29 mouse cellular contexts compared by ENCODE assay signal in genomic region chr4:107746923-107747431, GRCm38 (mm10). TPM values are rescaled to one million over a fixed set of nuclear protein-coding genes. Genes with fewer than 3 reads are reported as not detected.
DNase-seq lines count a peak whose midpoint lies in the region; ATAC-seq and TF ChIP-seq lines count a peak whose summit lies in the region.
"Had no signal": no experiment of that assay in that cellular context is flagged by ENCODE, and none has a peak within 500 bp of the region (broad histone marks: within the 10 kb centered on the region; RNA-seq: fewer than 3 reads in every experiment).

No protein-coding gene starts in this region.

- no peak for TF ChIP-seq CTCF in liver, postnatal 0 days (IDR thresholded peaks at IDR 0.05; ENCODE audit: low read depth)

- ATAC-seq in liver, postnatal 0 days, result no peak
- ATAC-seq in liver, embryonic 11.5 days (replicated peaks; ENCODE audit: low FRiP score), result no peak
- no peak for ATAC-seq in midbrain, embryonic 16.5 days
- ATAC-seq: CD4-positive, CD25-positive, alpha-beta regulatory T cell, adult 4 months; forebrain, postnatal 0 days; hindbrain, postnatal 0 days; inflammation-experienced regulatory T-cells, adult 6 months had no signal

- H3K9me3 ChIP-seq in liver, postnatal 0 days (ENCODE audit: low read length), result no peaks in the 10 kb centered on the region
- H3K9me3 ChIP-seq in liver, embryonic 11.5 days (ENCODE audit: control insufficient read depth, low read length), result no peaks in the 10 kb centered on the region
- no peaks in the 10 kb centered on the region for H3K9me3 ChIP-seq in midbrain, embryonic 16.5 days (replicated peaks; ENCODE audit: control insufficient read depth, low read length, poor library complexity, severe bottlenecking)
- H3K9me3 ChIP-seq: embryonic facial prominence, embryonic 10.5 days; embryonic facial prominence, embryonic 13.5 days; forebrain, embryonic 12.5 days; heart, embryonic 10.5 days; heart, embryonic 13.5 days had no signal

- no peak for TF ChIP-seq EP300 in liver, postnatal 0 days (IDR thresholded peaks at IDR 0.05; ENCODE audit: low read depth)

- WGBS in liver, postnatal 0 days (ENCODE audit: insufficient replicate concordance), result 60% methylated on average over 5 of the region's 5 CpGs
- WGBS in liver, embryonic 11.5 days, result 63% methylated on average over 5 of the region's 5 CpGs
- WGBS in midbrain, embryonic 16.5 days, result 81% methylated on average over 5 of the region's 5 CpGs

- peaks cover 4% of the 10 kb centered on the region; the same call in 1 of the 2 replicates for H3K4me1 ChIP-seq in liver, postnatal 0 days (ENCODE audit: insufficient read depth)
- H3K4me1 ChIP-seq in liver, embryonic 11.5 days (replicated peaks; ENCODE audit: control insufficient read depth, insufficient read depth, low read length), result peaks cover 16% of the 10 kb centered on the region
- H3K4me1 ChIP-seq in midbrain, embryonic 16.5 days (ENCODE audit: control insufficient read depth, insufficient read depth, low read length), result peaks cover 15% of the 10 kb centered on the region
- H3K4me1 ChIP-seq: embryonic facial prominence, embryonic 13.5 days had no signal

- H3K4me3 ChIP-seq in liver, postnatal 0 days (ENCODE audit: low read depth, low read length), result no peak overlapping the region
- no peak overlapping the region for H3K4me3 ChIP-seq in liver, embryonic 11.5 days (ENCODE audit: low read depth, low read length)
- H3K4me3 ChIP-seq in midbrain, embryonic 16.5 days (ENCODE audit: low read depth, low read length), result no peak overlapping the region
- H3K4me3 ChIP-seq: embryonic facial prominence, embryonic 10.5 days; embryonic facial prominence, embryonic 13.5 days; erythroblast, embryonic 14.5 days; forebrain, embryonic 12.5 days; heart, adult 2 months; heart, embryonic 10.5 days; heart, embryonic 13.5 days had no signal

- no peak overlapping the region for H3K4me2 ChIP-seq in liver, postnatal 0 days (ENCODE audit: low read depth, low read length)
- H3K4me2 ChIP-seq in liver, embryonic 11.5 days, result no peak overlapping the region
- no peak overlapping the region for H3K4me2 ChIP-seq in midbrain, embryonic 16.5 days (ENCODE audit: low read length)
- H3K4me2 ChIP-seq: embryonic facial prominence, embryonic 13.5 days; forebrain, embryonic 12.5 days; hindbrain, embryonic 14.5 days had no signal

- no peaks in the 10 kb centered on the region for H3K27me3 ChIP-seq in liver, postnatal 0 days (ENCODE audit: insufficient read depth, low read length)
- peaks cover 26% of the 10 kb centered on the region for H3K27me3 ChIP-seq in liver, embryonic 11.5 days (replicated peaks; ENCODE audit: control insufficient read depth, insufficient read depth, low read length)
- no peaks in the 10 kb centered on the region for H3K27me3 ChIP-seq in midbrain, embryonic 16.5 days (ENCODE audit: control insufficient read depth, insufficient read depth, low read depth, low read length)

- no peaks in the 10 kb centered on the region for H3K36me3 ChIP-seq in liver, postnatal 0 days (replicated peaks; ENCODE audit: insufficient read depth, low read length)
- H3K36me3 ChIP-seq in liver, embryonic 11.5 days (ENCODE audit: control insufficient read depth, insufficient read depth, low read length), result no peaks in the 10 kb centered on the region
- no peaks in the 10 kb centered on the region for H3K36me3 ChIP-seq in midbrain, embryonic 16.5 days (ENCODE audit: control insufficient read depth, insufficient read depth, low read length)
- H3K36me3 ChIP-seq: embryonic facial prominence, embryonic 10.5 days; embryonic facial prominence, embryonic 13.5 days; forebrain, embryonic 12.5 days; heart, embryonic 10.5 days; heart, embryonic 13.5 days had no signal

- H3K27ac ChIP-seq in liver, postnatal 0 days (ENCODE audit: low read depth), result peak overlapping the region; percentile 22; the same call in 1 of the 2 replicates
- no peak overlapping the region for H3K27ac ChIP-seq in liver, embryonic 11.5 days (ENCODE audit: low read depth, low read length)
- no peak overlapping the region for H3K27ac ChIP-seq in midbrain, embryonic 16.5 days (ENCODE audit: low read length)
- H3K27ac ChIP-seq: embryonic facial prominence, embryonic 10.5 days; embryonic facial prominence, embryonic 13.5 days; forebrain, embryonic 12.5 days; heart, adult 2 months; heart, embryonic 10.5 days; heart, embryonic 13.5 days; hindbrain, embryonic 14.5 days; hindbrain, postnatal 0 days had no signal

- H3K9ac ChIP-seq in liver, postnatal 0 days (replicated peaks), result no peak overlapping the region
- H3K9ac ChIP-seq in liver, embryonic 11.5 days (ENCODE audit: low read depth, low read length), result no peak overlapping the region
- no peak overlapping the region for H3K9ac ChIP-seq in midbrain, embryonic 16.5 days (ENCODE audit: low read depth, low read length)
- H3K9ac ChIP-seq: embryonic facial prominence, embryonic 13.5 days; forebrain, embryonic 12.5 days; forebrain, postnatal 0 days; heart, embryonic 13.5 days; hindbrain, embryonic 14.5 days had no signal

- no peak for DNase-seq in liver, postnatal 0 days
- no peak for DNase-seq in liver, embryonic 11.5 days (ENCODE audit: low spot score)
- peak; percentile 30 for DNase-seq in MEL-GATA-1-ER (ENCODE audit: extremely low read depth, low read depth)
- peak; percentile 53 for DNase-seq in testis, postnatal 14 days (ENCODE audit: low spot score)
- no peak for DNase-seq in gastrocnemius, adult 8-10 months (ENCODE audit: low spot score in 2 of 2)
- DNase-seq: adrenal gland, adult 2 months; adrenal gland, postnatal 14 days; cerebellum, adult 11 months; cerebellum, adult 8-10 months; cerebellum, postnatal 10 days; cerebellum, postnatal 36 days; embryo, embryonic 11 days; forebrain, postnatal 0 days; gastrocnemius, postnatal 10 days; gastrocnemius, postnatal 36 days; heart, adult 2 months; heart, postnatal 14 days; heart, postnatal 4 days had no signal

RNA-seq across cellular contexts. Expression of gene Lrp8, which starts 55.1 kb away (rescaled TPM):
- polyA plus RNA-seq in liver, postnatal 0 days (2015; fragmentation: Nextera tagmentation; extraction: Ambion mirVana), result 0.61 and 0.63 TPM in 2 replicates
- 5.3 and 5.9 TPM in 2 replicates for polyA plus RNA-seq in liver, embryonic 11.5 days (2014; fragmentation: Nextera tagmentation; extraction: Ambion mirVana)
- polyA plus RNA-seq in midbrain, embryonic 16.5 days (2015; fragmentation: Nextera tagmentation; extraction: Ambion mirVana), result 44.4 and 56.0 TPM in 2 replicates
- total RNA-seq in gastrocnemius, adult 8-10 months (2022), result not detected

Comparison
In these comparisons a context has a peak if more than half of its experiments do, and no peak if none do; other contexts are left out.
1. DNase-seq: peak in MEL-GATA-1-ER (single experiment) and testis, postnatal 14 days (single experiment); none in liver, postnatal 0 days (single experiment), liver, embryonic 11.5 days (single experiment) and gastrocnemius, adult 8-10 months (0 of 2).